Mouse (Mus musculus) liver, postnatal 0 days (tissue): ENCODE results near the gene Lpar6. TPM values are rescaled to one million over a fixed set of nuclear protein-coding genes. Genes with fewer than 3 reads are reported as not detected.

ENCODE experiments used
- ATAC-seq: fragments of 200-750 bp; cut with Nextera tagmentation; 2 replicates; pipeline ENCODE4 v1.8.0; 2017; ENCODE audit warnings: mild to moderate bottlenecking, moderate library complexity
- DNase-seq: peaks from one replicate; pipeline ENCODE4 v3.0.0-alpha.2; 2016
- H3K27ac ChIP-seq: fragments of 300-500 bp; sonication (generic); 2 replicates; pipeline ENCODE4 v1.5.1; 2014; ENCODE audit warnings: antibody characterized with exemption, moderate library complexity, mild to moderate bottlenecking, low read depth
- H3K27me3 ChIP-seq: fragments of 300-500 bp; sonication (generic); 2 replicates; pipeline ENCODE4 v1.6.1; 2014; ENCODE audit warnings: low read length, control low read depth, mixed read lengths; ENCODE audit not compliant: insufficient read depth
- H3K36me3 ChIP-seq: fragments of 300-500 bp; sonication (generic); replicated peaks from 2 replicates; pipeline ENCODE4 v1.6.1; 2014; ENCODE audit warnings: mild to moderate bottlenecking, control low read depth, low read length, moderate library complexity, mixed read lengths; ENCODE audit not compliant: insufficient read depth
- H3K4me1 ChIP-seq: fragments of 300-500 bp; sonication (generic); 2 replicates; pipeline ENCODE4 v1.6.1; 2014; ENCODE audit warnings: antibody characterized with exemption, mild to moderate bottlenecking, control low read depth; ENCODE audit not compliant: insufficient read depth
- H3K4me2 ChIP-seq: fragments of 300-500 bp; sonication (generic); 2 replicates; pipeline ENCODE4 v1.6.1; 2014; ENCODE audit warnings: low read depth, mild to moderate bottlenecking, low read length, moderate library complexity, mixed read lengths
- H3K4me3 ChIP-seq: fragments of 300-500 bp; sonication (generic); 2 replicates; pipeline ENCODE4 v1.5.1; 2014; ENCODE audit warnings: low read depth, low read length
- H3K9ac ChIP-seq: fragments of 300-500 bp; sonication (generic); replicated peaks from 2 replicates; pipeline ENCODE4 v1.6.1; 2014; ENCODE audit warnings: mild to moderate bottlenecking, moderate library complexity
- H3K9me3 ChIP-seq: fragments of 300-500 bp; sonication (generic); 2 replicates; pipeline ENCODE4 v1.6.1; 2016; ENCODE audit warnings: mild to moderate bottlenecking, control low read depth, low read length, mixed read lengths
- CTCF ChIP-seq: sonication (generic); IDR thresholded peaks from 2 replicates; pipeline ENCODE4 v1.5.1; 2016; ENCODE audit warnings: antibody characterized with exemption, low read depth
- EP300 ChIP-seq: IDR thresholded peaks from 2 replicates; pipeline ENCODE4 v1.6.1; 2016; ENCODE audit warnings: antibody characterized with exemption, low read depth, mild to moderate bottlenecking
- WGBS: fragments of 180-500 bp; shearing (Covaris S2); extraction: QIAGEN DNeasy Blood & Tissue Kit; methylation state at CpG from one replicate; pipeline ENCODE4 v1.1.7; 2014; ENCODE audit not compliant: insufficient replicate concordance; 5-methylcytosine and 5-hydroxymethylcytosine counted together
- microRNA counts: library from miRNA; unstranded; fragments of <30 nt; microRNA quantifications from one replicate; lab custom pipeline; 2015
- microRNA-seq: library from miRNA; unstranded; fragments of <30 nt; microRNA quantifications from one replicate; pipeline ENCODE4, GENCODE M21; 2016
- polyA plus RNA-seq: library from polyadenylated mRNA; unstranded; fragments of >200 nt; fragmentation: Nextera tagmentation; extraction: Ambion mirVana; gene quantifications from 2 replicates; pipeline ENCODE4 v1.2.1, GENCODE M21; 2015

Lpar6 gene
- polyA plus RNA-seq, 1 experiment from 2014 or later: 12.2 TPM

DNA sequence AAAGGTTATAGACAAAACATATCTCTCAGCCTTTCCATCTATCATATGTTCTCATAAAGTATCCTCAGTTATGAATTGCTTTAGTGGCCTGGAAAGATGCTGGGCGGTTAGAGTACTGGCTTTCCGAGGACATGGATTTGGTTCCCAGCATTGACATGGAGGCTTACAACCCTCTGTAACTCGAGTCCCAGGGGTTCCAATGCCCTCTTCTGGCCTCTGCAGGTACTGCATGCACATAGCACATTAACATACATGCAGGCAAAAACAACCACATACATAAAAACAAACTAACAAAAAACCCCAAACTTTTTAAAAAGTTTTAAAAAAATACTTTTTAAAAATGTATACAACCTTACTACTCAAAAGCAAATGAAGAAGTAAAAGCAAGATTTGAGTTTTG is 28.5 kb downstream of the Lpar6 start:
- Histone ChIP-seq H3K4me2 (no peak overlapping the region), H3K4me1 (no peaks in the 10 kb centered on the region), H3K9ac (no peak overlapping the region), H3K36me3 (peaks cover 32% of the 10 kb centered on the region), H3K4me3 (no peak overlapping the region), H3K27ac (no peak overlapping the region), H3K9me3 (no peaks in the 10 kb centered on the region), H3K27me3 (no peaks in the 10 kb centered on the region)
- TF ChIP-seq CTCF (peak; percentile 65), EP300 (no peak)
- WGBS: 80% methylated on average over 3 of the region's 3 CpGs
- ATAC-seq (no peak), DNase-seq (peak; percentile 40)

DNA sequence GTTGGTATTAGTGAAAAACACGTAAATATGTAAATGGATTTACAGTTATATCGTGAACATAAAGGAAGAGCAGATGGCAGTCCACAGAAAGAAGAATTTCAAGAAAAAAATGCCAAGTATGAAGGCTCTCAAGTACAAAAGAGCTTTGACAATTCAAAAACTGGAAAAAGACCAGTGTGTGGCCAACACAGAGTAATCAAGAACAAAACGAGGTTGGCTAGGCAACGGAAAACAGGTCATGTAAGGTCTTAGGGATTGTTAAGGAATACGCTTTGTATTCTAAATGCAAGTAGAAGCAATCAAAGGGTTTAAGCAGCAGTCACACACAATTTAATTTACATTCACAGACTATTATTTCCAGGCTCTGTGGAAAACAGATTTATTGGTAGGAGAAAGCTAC is 34.1 kb downstream of the Lpar6 start:
- DNase-seq (no peak), ATAC-seq (no peak)
- Histone ChIP-seq H3K4me3 (no peak overlapping the region), H3K4me2 (no peak overlapping the region), H3K27ac (no peak overlapping the region), H3K9me3 (no peaks in the 10 kb centered on the region), H3K27me3 (no peaks in the 10 kb centered on the region), H3K9ac (no peak overlapping the region), H3K36me3 (peaks cover 23% of the 10 kb centered on the region), H3K4me1 (no peaks in the 10 kb centered on the region)
- no peak for TF ChIP-seq EP300
- no peak for TF ChIP-seq CTCF
- WGBS: 94% methylated on average over 5 of the region's 5 CpGs

DNA sequence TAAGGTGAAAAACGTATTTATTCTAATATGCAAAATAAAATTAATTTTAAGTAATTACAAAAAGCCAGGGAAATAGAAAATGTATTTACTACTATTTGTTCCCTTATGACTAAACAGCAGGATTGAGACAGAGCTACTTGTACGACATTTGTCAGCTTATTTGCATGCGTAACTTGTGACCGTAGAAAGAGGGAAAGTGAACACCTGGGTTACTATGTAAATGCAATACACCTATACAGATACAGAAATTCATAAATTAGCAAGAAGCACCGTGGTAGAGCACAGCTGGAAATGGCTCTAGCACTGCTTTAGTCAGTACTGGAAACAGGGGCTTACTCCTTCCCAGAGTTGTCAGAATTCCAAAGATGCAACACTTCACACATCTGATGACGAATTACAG is 41.4 kb downstream of the Lpar6 start:
- Histone ChIP-seq H3K4me1 (no peaks in the 10 kb centered on the region), H3K4me3 (no peak overlapping the region), H3K9me3 (no peaks in the 10 kb centered on the region), H3K27me3 (no peaks in the 10 kb centered on the region), H3K9ac (no peak overlapping the region), H3K36me3 (peaks cover 33% of the 10 kb centered on the region), H3K4me2 (no peak overlapping the region), H3K27ac (no peak overlapping the region)
- TF ChIP-seq CTCF (no peak), EP300 (no peak)
- DNase-seq (no peak), ATAC-seq (no peak)
- 89% methylated on average over 6 of the region's 6 CpGs for WGBS

DNA sequence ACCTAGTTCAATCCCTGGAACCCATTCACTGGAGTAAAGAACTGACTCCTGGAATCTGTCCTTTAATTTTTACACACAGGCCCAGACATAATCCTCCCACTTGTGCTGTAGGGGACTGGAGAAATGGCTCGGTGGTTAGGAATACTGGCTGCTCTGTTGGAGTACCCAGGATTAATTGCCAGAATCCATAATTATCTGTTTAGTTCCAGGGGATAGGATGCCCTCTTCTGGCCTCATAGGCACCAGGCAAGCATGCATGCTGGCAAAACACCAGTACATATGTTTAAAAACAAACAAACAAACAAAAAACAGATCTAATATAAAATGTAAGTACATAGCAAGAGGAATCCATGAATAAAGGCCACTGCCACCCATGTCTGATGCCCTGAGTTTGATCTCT is 43.3 kb downstream of the Lpar6 start:
- Histone ChIP-seq H3K9me3 (no peaks in the 10 kb centered on the region), H3K27me3 (no peaks in the 10 kb centered on the region), H3K36me3 (peaks cover 33% of the 10 kb centered on the region), H3K27ac (no peak overlapping the region), H3K4me2 (no peak overlapping the region), H3K9ac (no peak overlapping the region), H3K4me3 (no peak overlapping the region), H3K4me1 (no peaks in the 10 kb centered on the region)
- no peak for DNase-seq
- WGBS: 42% methylated on average over 1 of the region's 1 CpGs
- no peak for ATAC-seq
- TF ChIP-seq CTCF: peak; percentile 60
- no peak for TF ChIP-seq EP300

DNA sequence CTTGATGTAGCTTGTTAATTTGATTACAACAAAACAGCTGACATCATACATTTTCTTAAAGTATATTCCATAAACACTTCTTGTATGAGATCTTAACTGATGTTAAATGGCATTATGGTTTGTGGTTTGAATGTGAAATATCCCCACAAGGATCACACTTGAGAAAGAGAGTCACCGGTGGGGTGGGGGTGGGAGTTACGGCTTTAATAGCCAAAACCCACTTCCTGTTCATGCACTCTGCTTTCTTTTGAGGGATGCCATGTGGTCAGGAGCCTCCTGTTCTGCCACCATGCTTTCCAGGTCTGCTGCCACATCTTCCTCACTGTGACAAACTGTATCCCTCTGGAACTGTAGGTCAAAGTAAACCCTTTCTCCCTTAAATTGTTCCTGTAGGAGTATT is 52.2 kb downstream of the Lpar6 start:
- ATAC-seq: no peak
- no peak overlapping the region for H3K27ac ChIP-seq
- no peak for DNase-seq
- no peaks in the 10 kb centered on the region for H3K9me3 ChIP-seq
- H3K36me3 ChIP-seq: peaks cover 30% of the 10 kb centered on the region
- H3K27me3 ChIP-seq: no peaks in the 10 kb centered on the region
- H3K4me1 ChIP-seq: no peaks in the 10 kb centered on the region
- H3K4me2 ChIP-seq: no peak overlapping the region
- H3K4me3 ChIP-seq: no peak overlapping the region
- H3K9ac ChIP-seq: no peak overlapping the region
- TF ChIP-seq CTCF (no peak), EP300 (no peak)
- WGBS: 67% methylated on average over 2 of the region's 2 CpGs

DNA sequence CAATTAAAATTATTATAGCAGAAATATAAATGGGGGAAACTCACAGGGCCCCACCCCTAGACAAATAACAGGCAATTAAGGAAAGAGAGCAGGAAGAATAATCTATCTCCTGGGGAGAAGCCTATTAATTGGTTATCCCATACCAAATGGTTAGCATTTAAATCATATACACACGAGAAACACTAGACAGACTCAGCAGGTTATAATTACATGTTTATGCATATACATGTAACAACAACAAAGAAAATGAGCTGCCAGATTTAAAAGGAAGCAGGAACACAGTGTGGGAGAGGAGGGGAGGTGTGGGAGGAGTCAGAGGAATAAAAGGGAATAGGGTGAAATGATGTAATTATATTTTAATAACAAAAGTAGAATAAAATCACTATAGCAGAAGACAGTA is 54.7 kb downstream of the Lpar6 start:
- Histone ChIP-seq H3K27me3 (no peaks in the 10 kb centered on the region), H3K27ac (no peak overlapping the region), H3K36me3 (peaks cover 29% of the 10 kb centered on the region), H3K9ac (no peak overlapping the region), H3K9me3 (no peaks in the 10 kb centered on the region), H3K4me3 (no peak overlapping the region), H3K4me1 (no peaks in the 10 kb centered on the region), H3K4me2 (no peak overlapping the region)
- WGBS: 78% methylated on average over 1 of the region's 1 CpGs
- no peak for ATAC-seq
- TF ChIP-seq CTCF: no peak
- no peak for TF ChIP-seq EP300
- no peak for DNase-seq

MicroRNA genes within 50 kb of the gene (microRNA counts, 519-probe panel; counts per million panel counts)
- not detected for microRNA mmu-miR-687 (lab: Ali Mortazavi, UCI)

Small RNA genes within 50 kb of the gene (microRNA-seq; reads per million reads assigned to microRNA genes)
- not detected for gene Mir687

Other genes with a start within 250 kb of the Lpar6 start
- gene Cysltr2, start 188.8 kb upstream of the Lpar6 start, polyA plus RNA-seq: 0.58 and 0.84 TPM in 2 replicates
- gene Rcbtb2, start 114.9 kb upstream of the Lpar6 start, polyA plus RNA-seq: 29.1 and 29.9 TPM in 2 replicates
- gene Rb1, start 87.9 kb downstream of the Lpar6 start, polyA plus RNA-seq: 15.5 and 23.6 TPM in 2 replicates
- gene Itm2b, start 147.4 kb downstream of the Lpar6 start, polyA plus RNA-seq: 961 and 1,004 TPM in 2 replicates